20 mouse cellular contexts compared by ENCODE assay signal in the genomic region with DNA sequence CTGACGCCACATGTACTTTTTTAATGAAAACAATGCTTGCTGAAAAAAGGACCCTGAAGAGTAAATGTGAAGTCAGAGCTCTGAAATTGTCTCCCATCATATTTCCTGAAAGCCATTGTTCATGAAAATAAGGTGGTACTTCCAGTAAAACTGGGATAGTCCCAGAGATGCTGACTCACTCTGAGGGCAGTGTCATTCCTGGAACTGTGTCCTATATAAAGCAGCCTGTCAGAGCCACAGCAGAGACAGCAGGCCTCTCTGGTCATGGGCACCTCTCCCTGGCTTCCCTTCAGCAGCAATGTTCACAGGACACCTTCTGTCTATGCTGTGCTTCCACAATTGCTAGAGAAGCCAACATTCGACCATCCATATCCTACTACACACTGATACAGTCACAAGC.
DNase-seq lines count a peak whose midpoint lies in the region.
"Had no signal": no experiment of that assay in that cellular context is flagged by ENCODE, and none has a peak within 500 bp of the region (broad histone marks: within the 10 kb centered on the region; RNA-seq: fewer than 3 reads in every experiment).

No protein-coding gene starts in this region.

- WGBS in heart, embryonic 10.5 days = 76% methylated on average over 2 of the region's 2 CpGs

- no peaks in the 10 kb centered on the region for H3K9me3 ChIP-seq in heart, embryonic 10.5 days
- H3K9me3 ChIP-seq: forebrain, embryonic 15.5 days; lung, embryonic 15.5 days; midbrain, embryonic 12.5 days; neural tube, embryonic 13.5 days; stomach, embryonic 15.5 days had no signal

- no peaks in the 10 kb centered on the region for H3K36me3 ChIP-seq in heart, embryonic 10.5 days
- H3K36me3 ChIP-seq: forebrain, embryonic 15.5 days; hindbrain, embryonic 10.5 days; lung, embryonic 15.5 days; midbrain, embryonic 12.5 days; neural tube, embryonic 13.5 days; stomach, embryonic 15.5 days had no signal

- no peak overlapping the region for H3K27ac ChIP-seq in heart, embryonic 10.5 days
- H3K27ac ChIP-seq: forebrain, embryonic 15.5 days; hindbrain, embryonic 10.5 days; hindbrain, postnatal 0 days; liver, embryonic 14.5 days; lung, embryonic 15.5 days; midbrain, embryonic 12.5 days; neural tube, embryonic 13.5 days; stomach, embryonic 15.5 days had no signal

- no peak overlapping the region for H3K4me3 ChIP-seq in heart, embryonic 10.5 days
- H3K4me3 ChIP-seq: forebrain, embryonic 15.5 days; hindbrain, embryonic 10.5 days; lung, embryonic 15.5 days; midbrain, embryonic 12.5 days; neural tube, embryonic 13.5 days; stomach, embryonic 15.5 days had no signal

- H3K4me1 ChIP-seq in heart, embryonic 10.5 days = no peaks in the 10 kb centered on the region
- H3K4me1 ChIP-seq: lung, embryonic 15.5 days; stomach, embryonic 15.5 days had no signal

- DNase-seq in adrenal gland, adult 2 months = peak; percentile 51
- no peak for DNase-seq in adrenal gland, postnatal 25 days
- peak; percentile 64 for DNase-seq in heart, adult 11 months
- DNase-seq in heart, embryonic 10.5 days (ENCODE audit: low spot score) = no peak
- peak; percentile 47 for DNase-seq in 416B (ENCODE audit: low read depth)
- DNase-seq in adrenal gland, postnatal 10 days = peak; percentile 9
- no peak for DNase-seq in layer of hippocampus, postnatal 25 days (ENCODE audit: extremely low spot score in 1 of 2, low spot score in 1 of 2)
- no peak for DNase-seq in thymus, adult 18-20 months
- DNase-seq: kidney, adult 11 months; lung, postnatal 4 days; thymus, adult 2 months had no signal

- no peaks in the 10 kb centered on the region for H3K27me3 ChIP-seq in heart, embryonic 10.5 days (ENCODE audit: insufficient read depth, poor library complexity, severe bottlenecking)
- H3K27me3 ChIP-seq: CH12.LX; forebrain, embryonic 15.5 days; lung, embryonic 15.5 days; midbrain, embryonic 12.5 days; neural tube, embryonic 13.5 days; stomach, embryonic 15.5 days had no signal

Comparison
In these comparisons a context has a peak if more than half of its experiments do, and no peak if none do; other contexts are left out.
1. DNase-seq: peak in adrenal gland, adult 2 months (single experiment), heart, adult 11 months (single experiment), 416B (single experiment) and adrenal gland, postnatal 10 days (single experiment); none in adrenal gland, postnatal 25 days (single experiment), heart, embryonic 10.5 days (single experiment), layer of hippocampus, postnatal 25 days (0 of 2) and thymus, adult 18-20 months (0 of 2).